Mouse (Mus musculus) 416B (cell line): ENCODE measurements around the gene Omd.
"Not testable (repeated sequence)": the region's sequence is repeated elsewhere in the genome, so short reads cannot be mapped to it uniquely, and the experiment has no call there.

Experiments
- DNase-seq: peaks from one replicate; pipeline ENCODE4 v3.0.0; 2011; ENCODE audit warnings: low read depth

The Omd gene

DNA sequence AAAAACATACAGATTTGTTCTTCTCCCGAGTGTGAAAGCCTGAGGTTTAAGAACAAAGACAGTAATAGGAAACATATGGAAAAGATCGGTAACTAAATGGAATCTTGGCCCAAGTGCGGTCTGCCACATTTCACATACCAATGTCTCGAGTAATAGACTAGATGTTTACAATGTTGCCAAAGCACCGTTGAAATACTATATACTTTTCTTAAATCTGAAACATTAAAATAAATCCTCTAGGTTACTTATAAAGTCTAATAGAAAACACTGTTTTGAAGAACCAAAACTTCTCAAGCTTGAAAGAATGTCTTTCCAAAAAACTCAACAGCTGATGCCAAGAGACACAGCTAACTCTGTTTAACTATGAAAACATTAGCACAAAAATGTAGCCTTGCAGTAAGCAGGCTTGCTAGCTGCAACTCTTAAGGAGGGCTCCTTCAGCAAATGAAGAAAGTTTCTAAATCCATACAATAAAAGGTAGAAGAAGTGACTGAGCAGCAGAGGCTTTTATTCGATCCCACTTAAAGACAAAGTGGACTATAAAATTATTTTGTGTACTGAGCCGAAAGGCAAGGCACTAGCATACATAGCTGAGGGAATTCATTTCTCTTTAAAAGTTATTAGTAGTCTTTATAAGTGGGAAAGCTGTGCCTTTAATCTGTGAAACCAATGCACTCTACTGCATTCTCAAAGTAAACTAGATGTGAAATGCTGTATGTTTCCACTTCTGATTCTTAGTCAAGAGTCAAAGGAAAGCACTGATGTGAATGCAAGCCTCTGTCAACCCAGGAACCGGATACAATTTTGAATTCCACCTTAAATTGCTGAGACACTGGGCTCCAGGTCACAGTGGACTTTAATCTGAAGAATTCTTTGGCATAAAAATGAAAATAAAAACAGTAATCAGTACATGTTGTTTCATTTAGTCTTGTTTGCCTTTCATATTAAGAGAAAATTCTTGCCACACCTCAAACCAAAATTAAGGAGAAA is at the start of gene Omd:
Gene Omd, plus strand, starts transcription at position 922 of the 990 bp plus-strand sequence.
- DNase-seq: no peak

DNA sequence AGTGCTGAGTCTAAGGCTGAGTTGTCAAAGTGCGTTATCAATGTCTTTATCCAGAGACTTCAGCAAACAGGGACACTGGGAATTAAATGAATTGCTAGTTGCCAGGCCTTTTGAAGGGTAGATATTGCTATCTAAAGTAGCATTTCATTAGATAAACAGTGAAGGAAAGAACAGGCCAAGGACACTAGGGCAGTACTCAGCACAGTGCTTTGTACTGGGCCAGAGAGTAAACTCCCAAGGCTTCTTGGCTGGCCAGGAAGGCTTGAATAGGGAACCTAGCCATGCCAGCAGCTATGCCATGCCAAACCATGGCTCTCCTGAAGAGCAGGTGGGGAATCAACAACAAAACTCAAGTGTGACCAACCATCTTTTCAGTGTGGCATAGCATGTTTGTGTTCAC is 45.3 kb upstream of the Omd start:
- no peak for DNase-seq

DNA sequence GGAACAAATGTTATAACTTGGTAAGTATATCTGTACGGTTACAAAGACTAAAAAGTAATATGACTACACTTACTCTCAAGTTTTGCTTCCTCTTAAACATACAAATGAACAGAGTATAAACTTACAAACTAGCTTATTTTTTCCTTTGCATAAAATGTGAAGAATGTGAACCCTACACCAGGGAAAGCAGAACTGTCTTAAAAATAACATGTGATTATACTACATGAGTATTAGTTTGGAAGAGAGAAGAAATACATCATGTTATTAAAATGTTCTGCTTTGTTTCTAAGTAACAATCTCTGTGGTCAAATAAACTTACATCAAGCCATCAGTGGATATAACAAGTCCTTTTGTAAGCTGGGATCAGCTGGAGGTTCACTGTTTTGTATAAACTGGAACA is 43.6 kb upstream of the Omd start:
- DNase-seq: no peak

- DNase-seq: no peak
Observed at GRCm38 (mm10) chr13:49544279-49544678, 38.0 kb upstream of the Omd start, which contains the start of gene Aspn. TSS of gene Aspn (plus strand) at chr13:49544443.

GRCm38 (mm10) chr13:49545646-49546045 is 36.6 kb upstream of the Omd start:
- no peak for DNase-seq

DNA sequence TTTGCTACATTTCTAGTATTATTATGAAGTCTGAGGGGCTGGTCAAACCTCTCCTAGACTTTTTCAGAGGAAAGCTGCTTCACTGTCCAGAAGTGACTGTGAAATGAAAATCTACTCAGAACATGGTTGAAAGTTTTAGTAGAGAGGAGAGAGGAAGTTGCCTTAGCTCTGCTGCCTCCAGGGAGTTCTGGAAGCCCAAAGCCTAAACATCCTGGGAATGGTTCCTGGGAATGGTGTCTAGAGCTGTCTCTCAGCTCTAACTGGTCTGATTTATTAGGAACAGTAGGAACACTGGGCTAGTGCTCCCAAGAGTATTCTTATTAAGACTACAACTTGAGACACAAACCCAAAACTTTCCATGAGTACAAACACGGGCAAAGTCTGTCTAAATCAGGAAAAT is 35.7 kb upstream of the Omd start:
- no peak for DNase-seq

- peak; percentile 29 for DNase-seq
Observed at GRCm38 (mm10) chr13:49547563-49548150, 34.6 kb upstream of the Omd start.

GRCm38 (mm10) chr13:49549616-49550015 is 32.6 kb upstream of the Omd start:
- DNase-seq: no peak

GRCm38 (mm10) chr13:49554519-49554918 is 27.7 kb upstream of the Omd start:
- DNase-seq: no peak

DNA sequence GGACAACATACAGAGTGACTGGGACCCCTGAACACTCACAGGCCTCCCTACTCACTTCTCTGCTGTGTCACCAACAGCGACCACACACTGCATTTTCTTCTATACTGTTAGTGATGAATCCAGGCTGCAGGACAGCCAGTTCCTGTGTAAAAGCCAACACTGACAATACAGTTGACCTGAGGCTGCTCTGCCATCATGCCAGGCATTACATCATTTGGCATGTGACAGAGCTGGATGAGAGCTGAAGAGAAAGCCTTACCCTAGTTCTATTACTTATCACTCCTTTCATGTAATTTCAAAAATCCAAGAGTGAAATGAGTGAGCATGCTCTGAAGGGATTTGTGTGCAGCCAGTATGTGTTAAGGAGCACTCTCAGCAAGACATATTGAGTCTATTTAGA is 26.1 kb upstream of the Omd start:
- DNase-seq: peak; percentile 28

DNA sequence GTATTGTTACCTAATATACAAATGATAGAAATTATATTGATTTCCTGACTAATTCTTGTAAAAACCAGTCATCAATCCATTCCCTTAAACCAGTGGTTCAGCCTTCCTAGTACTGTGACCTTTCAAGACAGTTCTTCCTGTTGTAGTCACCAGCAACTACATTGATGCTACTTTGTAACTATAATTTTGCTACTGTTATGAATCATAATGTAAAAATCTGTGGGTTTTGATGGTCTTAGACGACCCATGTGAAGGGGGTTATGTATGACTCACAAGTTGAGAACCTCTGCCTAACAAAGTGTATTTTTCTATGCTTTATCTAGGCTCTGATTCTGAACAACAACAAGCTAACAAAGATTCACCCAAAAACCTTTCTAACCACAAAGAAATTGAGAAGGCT is 25.3 kb upstream of the Omd start:
- peak; percentile 51 for DNase-seq

DNA sequence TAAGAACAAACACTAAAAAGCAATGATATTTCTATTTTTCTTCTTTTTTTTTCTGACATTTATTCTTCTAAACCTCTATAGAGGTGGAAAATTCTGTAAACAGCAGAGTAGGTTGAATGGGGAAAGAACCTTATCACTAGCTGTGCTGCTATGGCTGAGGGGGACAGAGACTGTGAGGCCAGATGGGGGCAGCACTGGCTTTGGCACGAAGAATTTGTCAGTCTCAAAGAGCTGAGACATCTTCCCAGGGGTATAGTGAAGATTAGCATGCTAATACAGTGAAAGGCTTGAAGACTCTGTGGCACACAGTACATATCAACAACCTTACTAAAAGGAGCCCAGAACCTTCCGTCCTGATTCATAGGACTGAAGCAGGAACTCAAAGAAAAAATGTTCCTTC is 23.1 kb upstream of the Omd start:
- peak; percentile 66 for DNase-seq

DNA sequence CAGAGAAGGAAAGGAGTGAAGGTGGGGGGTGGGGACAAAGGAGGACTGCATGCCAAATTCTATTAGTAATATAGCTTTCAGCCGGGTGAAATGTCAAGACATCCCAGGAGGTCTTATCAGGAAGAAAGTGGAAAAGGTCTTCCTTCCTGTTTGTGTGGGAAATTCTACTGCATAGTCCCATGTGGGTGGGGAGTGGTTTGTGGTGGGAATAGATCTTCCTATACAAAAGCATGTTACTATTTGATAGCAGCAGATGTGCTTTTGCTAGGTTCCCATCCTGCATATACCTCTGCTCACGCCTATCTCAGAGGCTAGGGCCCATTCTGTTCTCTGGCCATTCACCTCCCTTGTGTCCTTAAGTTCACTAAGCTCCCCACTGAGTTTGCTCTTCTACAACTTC is 21.4 kb upstream of the Omd start:
- DNase-seq: peak; percentile 86

DNA sequence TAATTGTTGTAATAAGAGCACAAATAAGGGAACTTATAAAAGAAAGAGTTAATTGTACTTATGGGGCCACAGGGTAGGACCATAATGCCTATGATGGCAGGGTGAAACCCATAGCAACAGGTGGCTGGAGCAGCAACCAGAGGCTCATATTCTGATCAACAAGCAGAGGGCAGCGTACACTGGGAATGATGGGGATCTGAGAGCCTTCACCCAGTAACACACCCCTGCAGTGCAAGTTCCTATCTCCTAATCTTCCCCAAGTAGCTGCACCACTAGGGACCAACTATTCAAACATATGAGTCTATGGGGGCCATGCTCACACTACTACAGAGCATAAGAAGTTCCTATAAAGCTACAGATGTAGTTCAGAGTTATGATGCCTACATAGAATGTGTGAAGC is 17.9 kb upstream of the Omd start:
- DNase-seq: no peak

DNA sequence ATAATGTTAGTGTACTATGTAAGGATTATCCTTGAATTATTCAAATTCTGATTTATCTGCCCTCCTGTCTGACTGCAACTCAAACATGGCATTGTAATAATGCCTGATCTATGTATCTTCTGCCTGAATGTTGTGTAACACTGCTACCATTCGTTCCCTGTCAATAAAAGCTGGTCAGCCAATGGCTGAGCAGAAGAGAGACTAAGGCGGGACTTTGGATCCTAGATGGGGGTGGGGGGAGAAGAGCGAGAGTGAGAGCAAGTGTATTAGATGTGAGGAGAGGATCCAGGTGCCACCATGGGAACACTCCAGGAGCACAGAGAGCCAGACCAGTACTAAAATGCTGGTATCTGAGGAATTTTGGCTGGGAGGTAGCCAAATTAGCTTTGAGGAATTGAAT is 11.9 kb upstream of the Omd start:
- DNase-seq: no peak

DNA sequence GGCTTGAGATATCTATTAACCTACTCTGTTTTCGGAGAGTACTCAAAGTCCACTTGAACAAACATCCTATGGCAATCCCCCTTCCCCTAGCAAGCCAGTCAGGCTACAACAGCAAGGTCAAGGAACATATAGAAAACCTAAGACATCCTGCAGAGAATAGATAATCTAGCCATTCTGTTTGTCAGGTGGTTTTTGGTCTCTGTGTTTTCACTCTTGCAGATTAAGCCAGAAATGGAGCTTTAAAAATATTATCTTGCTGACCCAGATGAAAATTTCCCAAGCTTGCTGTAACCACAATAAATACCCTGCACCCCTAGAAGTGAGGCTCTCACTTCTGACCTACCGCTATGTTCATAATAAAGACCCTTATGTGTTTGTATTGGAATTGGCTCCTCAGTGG is 10.8 kb upstream of the Omd start:
- DNase-seq: peak; percentile 70

DNA sequence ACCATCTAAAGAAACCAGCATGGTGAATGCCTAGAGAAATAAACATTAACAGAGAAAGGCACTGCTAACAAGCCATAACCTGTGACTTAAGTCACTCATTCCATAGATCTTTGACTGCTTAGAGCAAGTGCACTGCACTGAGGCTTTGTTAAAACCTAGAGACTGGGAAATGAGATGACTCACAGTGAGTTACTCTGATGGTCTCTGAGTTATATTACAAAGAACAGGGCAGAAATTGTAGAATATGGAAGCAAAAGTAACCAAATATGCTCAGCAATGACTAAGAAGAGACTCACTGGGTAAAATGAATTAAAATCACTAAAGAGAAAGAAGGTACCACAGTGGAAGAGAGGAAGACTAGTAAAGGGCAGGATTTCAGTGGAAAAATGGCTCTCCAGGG is 1.6 kb downstream of the Omd start:
- peak; percentile 61 for DNase-seq

DNA sequence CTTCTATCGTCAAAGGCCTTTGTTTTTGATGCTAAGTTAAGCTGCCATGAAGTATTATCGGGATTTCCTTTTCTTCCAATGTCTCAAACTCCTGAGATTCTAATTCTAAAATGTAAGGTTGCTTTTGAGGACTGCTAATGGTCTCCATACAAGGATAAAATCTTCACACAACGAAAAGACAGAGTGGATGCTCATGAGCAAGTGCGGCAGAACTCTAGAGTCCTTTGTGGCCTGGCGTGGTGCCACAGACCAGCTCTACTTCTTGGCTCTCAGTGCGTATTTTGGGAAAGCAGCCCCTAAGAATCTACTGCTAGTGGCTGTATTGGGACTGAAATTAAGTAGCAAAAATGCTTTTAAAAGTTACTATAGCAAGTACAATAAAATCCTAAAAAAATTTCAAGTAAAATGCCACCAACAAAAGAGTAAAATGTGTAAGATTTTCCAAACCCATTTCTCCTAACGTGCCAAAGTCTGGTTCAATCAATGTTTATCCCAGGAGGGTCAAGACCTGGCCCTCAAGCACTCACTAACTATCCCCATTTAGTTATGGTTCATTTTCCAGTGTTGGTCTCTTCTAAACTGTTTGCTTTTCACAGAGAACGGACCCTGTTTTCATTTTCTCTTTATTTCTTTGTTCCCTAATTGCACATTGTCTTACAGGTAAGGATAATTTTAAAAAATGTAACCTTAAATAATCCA is 2.2 kb downstream of the Omd start:
- DNase-seq: peak; percentile 57

DNA sequence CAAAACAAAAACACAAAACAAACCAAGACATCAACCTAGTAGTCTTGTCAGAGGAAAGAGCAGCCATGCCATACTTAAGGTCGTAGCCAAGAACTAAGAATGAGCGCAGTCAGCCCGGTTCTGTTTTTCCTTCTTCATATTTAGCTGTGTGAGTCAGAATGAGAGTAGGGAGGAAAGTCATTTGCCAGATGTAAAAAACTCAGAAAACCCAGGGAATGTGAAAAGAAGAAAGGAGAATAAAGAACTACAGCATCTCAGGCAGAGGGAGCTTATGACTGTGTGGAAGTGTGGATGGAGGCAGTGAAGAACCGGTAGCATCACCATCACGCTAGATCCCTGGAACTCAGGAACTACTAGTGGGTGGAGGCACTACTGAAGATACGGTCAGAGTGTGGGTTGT is 3.8 kb downstream of the Omd start:
- DNase-seq: no peak

- not testable (repeated sequence) for DNase-seq
Observed at GRCm38 (mm10) chr13:49602541-49602940, 20.3 kb downstream of the Omd start.

DNA sequence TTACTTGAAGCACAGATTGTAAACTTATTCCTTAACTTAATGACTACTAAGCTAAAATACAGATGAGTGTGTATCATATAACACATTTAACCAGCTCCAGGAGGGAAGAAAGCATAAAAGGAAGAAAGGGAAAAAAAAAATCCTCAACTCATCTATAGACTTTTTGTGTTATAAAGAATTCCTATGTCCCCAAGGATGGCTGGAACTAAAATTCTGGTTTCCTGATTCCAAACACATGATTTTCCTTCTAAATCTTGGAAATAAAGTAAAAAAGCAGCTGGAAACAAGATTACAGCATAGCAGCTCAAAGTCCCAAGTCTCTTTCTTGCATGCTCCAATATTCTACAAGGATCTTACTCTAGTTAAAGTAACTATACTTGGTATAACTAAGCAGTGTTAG is 21.3 kb downstream of the Omd start:
- DNase-seq: no peak

DNA sequence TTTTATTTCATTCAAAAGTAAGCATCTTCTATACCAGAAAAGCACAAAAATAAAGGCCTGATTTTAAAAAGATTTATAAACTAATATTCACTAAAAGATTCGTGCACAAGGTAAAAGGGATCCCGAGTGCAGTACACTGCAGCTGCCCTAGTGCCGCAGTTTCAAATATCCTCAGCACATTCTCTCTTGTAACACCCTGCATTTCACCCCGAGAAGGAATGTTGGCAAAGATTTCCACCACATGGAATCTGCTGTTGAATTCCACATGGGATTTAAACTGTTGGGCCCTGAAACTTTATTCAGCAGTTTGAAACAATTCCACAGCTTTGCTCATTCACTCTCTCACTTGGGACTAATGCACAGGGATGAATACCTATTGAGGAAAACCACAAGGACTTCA is 25.5 kb downstream of the Omd start, which contains the start of gene Ogn:
Gene Ogn, plus strand, starts transcription at position 333 of the 400 bp plus-strand sequence.
- DNase-seq: no peak
